Mouse (Mus musculus) embryonic fibroblast, embryonic 13.5 days (primary cell): ENCODE data around the gene 1700025G04Rik.

Source experiments
- CTCF ChIP-seq: IDR thresholded peaks from 2 replicates; pipeline ENCODE4 v1.5.1; 2011; ENCODE audit warnings: mild to moderate bottlenecking, control low read depth, low read length, moderate library complexity, borderline replicate concordance; ENCODE audit not compliant: insufficient read depth
- POLR2A ChIP-seq: IDR thresholded peaks from 2 replicates; pipeline ENCODE4 v1.6.1; 2011; ENCODE audit warnings: low read depth, mild to moderate bottlenecking, control low read depth, low read length, moderate library complexity

- no peak for TF ChIP-seq CTCF
- no peak for TF ChIP-seq POLR2A
Observed at GRCm38 (mm10) chr1:151980498-151980897, 109.4 kb downstream of the 1700025G04Rik start.
